Mouse (Mus musculus) neural tube, embryonic 12.5 days (tissue): ENCODE measurements around the gene Atg2a. TPM values are rescaled to one million over a fixed set of nuclear protein-coding genes. Genes with fewer than 3 reads are reported as not detected.

Source experiments
- ATAC-seq: fragments of 200-750 bp; cut with Nextera tagmentation; 2 replicates; pipeline ENCODE4 v1.8.0; 2017; ENCODE audit warnings: low read depth, mild to moderate bottlenecking, moderate TSS enrichment, moderate library complexity; ENCODE audit not compliant: low FRiP score
- H3K27ac ChIP-seq: fragments of 300-500 bp; sonication (generic); 2 replicates; pipeline ENCODE4 v1.5.1; 2016
- H3K27me3 ChIP-seq: fragments of 300-500 bp; sonication (generic); replicated peaks from 2 replicates; pipeline ENCODE4 v1.6.1; 2016; ENCODE audit warnings: mild to moderate bottlenecking
- H3K36me3 ChIP-seq: fragments of 300-500 bp; sonication (generic); 2 replicates; pipeline ENCODE4 v1.6.1; 2016; ENCODE audit warnings: mild to moderate bottlenecking
- H3K4me1 ChIP-seq: fragments of 300-500 bp; sonication (generic); 2 replicates; pipeline ENCODE4 v1.6.1; 2016
- H3K4me2 ChIP-seq: fragments of 300-500 bp; sonication (generic); replicated peaks from 2 replicates; pipeline ENCODE4 v1.6.1; 2016; ENCODE audit warnings: mild to moderate bottlenecking
- H3K4me3 ChIP-seq: fragments of 300-500 bp; sonication (generic); 2 replicates; pipeline ENCODE4 v1.5.1; 2016
- H3K9ac ChIP-seq: fragments of 300-500 bp; sonication (generic); 2 replicates; pipeline ENCODE4 v1.6.1; 2016; ENCODE audit warnings: mild to moderate bottlenecking
- H3K9me3 ChIP-seq: fragments of 300-500 bp; sonication (generic); 2 replicates; pipeline ENCODE4 v1.6.1; 2016; ENCODE audit warnings: mild to moderate bottlenecking
- WGBS: fragments of 180-500 bp; shearing (Covaris S2); methylation state at CpG from one replicate; pipeline ENCODE4 v1.1.7; 2016; 5-methylcytosine and 5-hydroxymethylcytosine counted together
- polyA plus RNA-seq: library from polyadenylated mRNA; unstranded; fragments of >200 nt; fragmentation: Nextera tagmentation; extraction: Ambion mirVana; gene quantifications from 2 replicates; pipeline ENCODE4 v1.2.1, GENCODE M21; 2016

The Atg2a gene
- polyA plus RNA-seq = 13.8 and 14.7 TPM in 2 replicates

DNA sequence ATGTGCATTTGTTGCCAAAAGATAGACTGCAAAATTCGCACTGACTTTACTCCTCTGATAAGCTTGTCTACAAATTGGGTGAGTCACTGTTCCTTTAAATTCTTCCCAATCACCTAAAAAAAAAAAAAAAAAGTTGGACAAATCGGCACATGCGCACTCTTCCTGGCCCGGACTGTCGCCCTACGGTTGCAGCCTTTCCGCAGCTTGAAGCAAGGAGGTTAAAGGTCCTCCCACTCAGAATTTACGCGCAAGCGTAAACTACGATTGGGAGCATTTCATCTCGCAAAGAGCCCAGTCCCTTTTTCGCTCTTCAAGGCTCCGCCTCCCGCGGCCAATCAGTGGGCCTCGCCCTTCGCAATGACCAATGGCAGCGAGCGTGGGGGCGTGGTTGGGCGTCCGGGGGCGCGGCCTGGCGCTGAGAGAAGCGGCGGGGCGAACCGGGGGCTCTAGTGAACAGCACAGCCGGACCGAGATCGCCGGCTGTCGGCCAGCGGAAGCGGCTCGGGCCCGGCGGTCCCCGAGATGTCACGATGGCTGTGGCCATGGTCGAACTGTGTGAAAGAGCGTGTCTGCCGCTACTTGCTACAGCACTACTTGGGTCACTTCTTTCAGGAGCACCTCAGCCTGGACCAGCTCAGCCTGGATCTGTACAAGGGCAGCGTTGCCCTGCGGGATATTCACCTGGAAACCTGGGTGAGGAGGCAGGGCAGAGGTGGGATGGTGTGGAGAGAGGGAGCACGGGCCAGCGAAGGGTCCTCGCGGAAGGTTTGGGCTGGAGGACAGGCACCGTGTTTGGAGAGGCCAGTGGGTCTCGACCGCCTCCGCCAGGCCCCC is at the start of gene Atg2a:
TSS of gene Atg2a (plus strand) at position 395 of the 834 bp plus-strand sequence.
- H3K4me3 ChIP-seq = peak within 1 kb of the TSS; percentile 86
- ATAC-seq = peak; percentile 92
- H3K4me1 ChIP-seq = peaks cover 8% of the 10 kb centered on the region
- peak within 1 kb of the TSS; percentile 96 for H3K4me2 ChIP-seq
- H3K27me3 ChIP-seq = no peaks in the 10 kb centered on the region
- under 1% methylated on average over 55 of the region's 55 CpGs for WGBS
- H3K9me3 ChIP-seq = no peaks in the 10 kb centered on the region
- H3K36me3 ChIP-seq = peaks cover 23% of the 10 kb centered on the region
- peak within 1 kb of the TSS; percentile 37; the same call in 1 of the 2 replicates for H3K27ac ChIP-seq
- peak within 1 kb of the TSS; percentile 92 for H3K9ac ChIP-seq

DNA sequence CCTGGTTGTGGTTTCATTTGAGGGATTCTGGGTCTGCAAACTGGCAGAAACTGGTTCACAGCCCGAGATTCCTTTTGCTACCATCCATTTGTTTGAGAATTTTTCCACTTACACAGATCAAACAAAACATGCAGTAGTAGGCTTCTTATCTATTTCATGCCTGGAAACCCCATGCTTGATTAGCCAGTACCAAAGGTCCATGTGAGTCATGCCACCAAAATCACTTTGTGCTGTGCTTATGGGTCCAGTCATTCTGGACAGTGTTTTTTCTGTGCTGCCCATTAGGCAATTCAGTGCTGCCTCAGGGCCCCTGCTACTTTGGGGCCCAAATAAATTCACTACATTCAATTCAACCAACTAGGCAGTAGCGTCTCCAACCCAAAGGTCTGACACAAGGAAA is 37.2 kb upstream of the Atg2a start:
- no peaks in the 10 kb centered on the region for H3K27me3 ChIP-seq
- no peak overlapping the region for H3K4me3 ChIP-seq
- H3K9me3 ChIP-seq = no peaks in the 10 kb centered on the region
- no peaks in the 10 kb centered on the region for H3K4me1 ChIP-seq
- no peaks in the 10 kb centered on the region for H3K36me3 ChIP-seq
- H3K27ac ChIP-seq = no peak overlapping the region
- no peak for ATAC-seq
- H3K9ac ChIP-seq = no peak overlapping the region
- WGBS = 76% methylated on average over 2 of the region's 2 CpGs
- H3K4me2 ChIP-seq = no peak overlapping the region

- no peak overlapping the region for H3K27ac ChIP-seq
- no peaks in the 10 kb centered on the region for H3K9me3 ChIP-seq
- H3K27me3 ChIP-seq = no peaks in the 10 kb centered on the region
- H3K4me3 ChIP-seq = no peak overlapping the region
- no peaks in the 10 kb centered on the region for H3K4me1 ChIP-seq
- no peak overlapping the region for H3K4me2 ChIP-seq
- no peak overlapping the region for H3K9ac ChIP-seq
- H3K36me3 ChIP-seq = no peaks in the 10 kb centered on the region
- WGBS = 80% methylated on average over 5 of the region's 5 CpGs
- no peak for ATAC-seq
Observed at GRCm38 (mm10) chr19:6206716-6207115, 34.8 kb upstream of the Atg2a start.

DNA sequence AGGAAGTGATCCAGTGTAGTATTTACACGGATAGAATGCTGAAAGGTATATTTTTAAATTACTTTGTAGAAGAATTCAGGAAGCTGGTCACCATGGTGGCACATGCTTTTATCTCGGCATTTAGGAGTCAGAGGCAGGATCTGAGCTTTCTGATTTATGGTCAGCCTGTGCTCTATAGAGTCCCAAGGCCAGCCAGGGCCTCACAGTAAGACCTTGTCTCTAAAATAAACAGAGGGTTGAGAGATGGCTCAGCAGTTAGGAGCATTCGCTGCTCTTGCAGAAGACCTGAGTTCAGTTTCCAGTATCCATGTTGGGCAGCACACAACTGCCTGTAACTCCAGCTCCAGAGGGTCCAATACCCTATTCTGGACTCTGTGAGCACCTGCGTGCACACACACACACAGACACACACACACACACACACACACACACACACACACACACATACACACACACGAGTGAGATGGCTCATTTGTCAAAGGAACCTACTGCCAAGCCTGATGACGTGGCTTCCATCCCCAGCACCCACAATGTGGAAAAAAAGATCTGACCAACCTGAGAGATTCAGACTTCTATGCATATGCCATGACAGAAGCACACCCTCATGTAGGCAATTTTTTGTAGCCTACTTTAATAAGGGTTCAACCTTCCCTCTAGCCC is 25.3 kb upstream of the Atg2a start:
- Histone ChIP-seq H3K27ac (no peak overlapping the region), H3K4me2 (no peak overlapping the region), H3K36me3 (no peaks in the 10 kb centered on the region), H3K4me1 (no peaks in the 10 kb centered on the region), H3K9me3 (no peaks in the 10 kb centered on the region), H3K9ac (no peak overlapping the region), H3K27me3 (no peaks in the 10 kb centered on the region), H3K4me3 (no peak overlapping the region)
- ATAC-seq = no peak
- WGBS = 64% methylated on average over 6 of the region's 6 CpGs

DNA sequence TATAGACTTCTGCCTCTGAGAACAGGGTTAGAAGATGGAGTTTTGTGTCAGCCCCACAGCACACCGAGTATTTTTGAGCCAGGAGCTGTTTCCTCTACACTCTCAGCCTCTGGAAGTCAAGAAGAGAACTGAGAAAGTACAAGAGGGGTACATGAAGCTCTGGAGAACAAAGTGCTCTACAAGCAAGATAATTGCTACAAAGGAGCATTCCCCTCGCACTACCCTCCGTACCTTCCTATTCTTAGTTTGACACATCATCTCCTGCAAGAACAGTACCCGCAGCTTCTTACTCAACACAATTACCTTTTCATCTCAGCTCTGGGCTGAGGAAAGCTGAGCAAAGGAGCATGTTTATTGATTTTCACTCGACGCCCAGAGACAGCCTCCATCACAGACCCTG is 22.9 kb upstream of the Atg2a start:
- Histone ChIP-seq H3K27me3 (no peaks in the 10 kb centered on the region), H3K36me3 (no peaks in the 10 kb centered on the region), H3K4me2 (no peak overlapping the region), H3K4me3 (no peak overlapping the region), H3K9ac (no peak overlapping the region), H3K9me3 (no peaks in the 10 kb centered on the region), H3K27ac (no peak overlapping the region), H3K4me1 (no peaks in the 10 kb centered on the region)
- 72% methylated on average over 6 of the region's 6 CpGs for WGBS
- ATAC-seq = no peak

DNA sequence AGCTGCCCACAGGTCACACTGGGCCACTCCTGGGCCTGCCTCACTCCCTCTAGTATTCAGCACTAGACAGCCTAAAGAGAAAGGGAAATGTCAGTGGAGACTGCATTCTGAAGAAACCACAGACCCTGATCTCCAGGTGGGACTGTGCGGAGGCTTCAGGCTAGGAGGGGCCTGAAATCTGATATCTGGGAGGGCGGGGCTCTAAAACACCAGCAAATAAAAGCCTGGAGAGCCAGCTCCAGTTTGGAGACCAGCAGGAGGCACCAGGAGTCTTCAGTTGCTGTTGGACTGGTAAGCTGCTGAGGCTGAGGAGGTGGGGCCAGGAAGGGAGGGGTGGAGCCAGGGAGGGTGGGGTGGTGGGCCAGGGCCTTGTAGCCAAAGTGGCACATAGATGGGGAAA is 15.3 kb upstream of the Atg2a start, which contains the start of gene Gpha2:
TSS of gene Gpha2 (plus strand) at position 246 of the 400 bp plus-strand sequence.
- H3K9me3 ChIP-seq = no peaks in the 10 kb centered on the region
- no peak within 1 kb of the TSS for H3K4me3 ChIP-seq
- no peaks in the 10 kb centered on the region for H3K27me3 ChIP-seq
- no peak for ATAC-seq
- no peak within 1 kb of the TSS for H3K27ac ChIP-seq
- H3K4me2 ChIP-seq = no peak within 1 kb of the TSS
- H3K9ac ChIP-seq = no peak within 1 kb of the TSS
- H3K4me1 ChIP-seq = no peaks in the 10 kb centered on the region
- 15% methylated on average over 2 of the region's 2 CpGs for WGBS
- peaks cover 45% of the 10 kb centered on the region for H3K36me3 ChIP-seq

DNA sequence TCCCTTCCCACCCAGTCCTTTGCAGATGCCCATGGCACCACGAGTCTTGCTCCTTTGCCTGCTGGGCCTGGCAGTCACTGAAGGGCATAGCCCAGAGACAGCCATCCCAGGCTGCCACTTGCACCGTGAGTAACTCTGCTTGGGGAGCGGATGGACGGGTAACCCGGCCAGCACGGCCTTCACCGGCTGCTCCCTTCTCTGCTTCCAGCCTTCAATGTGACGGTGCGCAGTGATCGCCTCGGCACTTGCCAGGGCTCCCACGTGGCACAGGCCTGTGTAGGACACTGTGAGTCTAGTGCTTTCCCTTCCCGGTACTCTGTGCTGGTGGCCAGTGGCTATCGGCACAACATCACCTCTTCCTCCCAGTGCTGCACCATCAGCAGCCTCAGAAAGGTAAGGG is 14.7 kb upstream of the Atg2a start:
- no peak overlapping the region for H3K9ac ChIP-seq
- no peak overlapping the region for H3K4me3 ChIP-seq
- peaks cover 52% of the 10 kb centered on the region for H3K36me3 ChIP-seq
- no peak overlapping the region for H3K27ac ChIP-seq
- no peaks in the 10 kb centered on the region for H3K4me1 ChIP-seq
- ATAC-seq = no peak
- H3K4me2 ChIP-seq = no peak overlapping the region
- WGBS = 93% methylated on average over 14 of the region's 14 CpGs
- H3K27me3 ChIP-seq = no peaks in the 10 kb centered on the region
- H3K9me3 ChIP-seq = no peaks in the 10 kb centered on the region

DNA sequence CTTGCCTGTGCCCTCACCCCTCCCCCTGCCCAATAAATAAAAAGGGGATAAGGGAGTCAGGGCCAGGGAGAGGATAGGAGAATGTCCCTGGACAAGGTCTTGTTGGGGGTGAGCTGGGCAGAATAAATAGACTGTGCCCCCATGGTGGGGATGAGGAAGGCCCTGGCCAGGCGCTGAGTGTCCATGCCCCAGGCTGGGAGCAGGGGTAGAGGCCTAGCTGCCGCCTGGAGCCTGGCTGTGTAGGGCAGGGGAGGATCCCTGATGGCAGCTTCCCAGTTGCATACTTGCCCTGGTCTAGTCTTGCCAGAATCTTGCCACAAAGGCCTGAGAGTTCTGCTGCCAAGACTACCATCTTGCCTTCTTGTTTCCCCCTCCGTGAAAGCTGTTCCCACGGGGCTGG is 13.6 kb upstream of the Atg2a start:
- WGBS = 85% methylated on average over 4 of the region's 4 CpGs
- Histone ChIP-seq H3K4me1 (no peaks in the 10 kb centered on the region), H3K27ac (no peak overlapping the region), H3K27me3 (no peaks in the 10 kb centered on the region), H3K36me3 (peaks cover 61% of the 10 kb centered on the region), H3K9ac (no peak overlapping the region), H3K9me3 (no peaks in the 10 kb centered on the region), H3K4me2 (no peak overlapping the region), H3K4me3 (no peak overlapping the region)
- ATAC-seq = no peak

DNA sequence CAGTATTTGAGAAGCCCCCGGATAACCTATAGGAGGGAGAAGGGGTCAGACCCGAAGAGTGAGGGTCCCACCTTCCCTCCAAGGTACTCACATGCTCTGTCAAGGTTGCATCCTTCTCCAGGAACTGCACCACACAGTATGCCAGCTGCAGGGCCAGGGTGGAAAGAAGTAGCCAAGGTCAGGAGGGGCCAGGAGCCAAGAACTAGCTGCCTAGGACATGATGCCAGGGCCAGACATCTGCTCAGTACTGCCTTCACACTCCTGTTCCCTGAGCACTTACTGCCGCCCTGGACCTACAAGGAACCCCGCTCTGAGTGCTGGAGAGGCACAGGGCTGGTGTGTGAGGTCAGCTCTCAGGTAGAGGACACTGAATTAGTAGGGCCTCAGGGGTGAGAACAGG is 11.1 kb upstream of the Atg2a start:
- Histone ChIP-seq H3K27ac (no peak overlapping the region), H3K4me3 (no peak overlapping the region), H3K36me3 (peaks cover 65% of the 10 kb centered on the region), H3K4me1 (peaks cover 14% of the 10 kb centered on the region), H3K9ac (no peak overlapping the region), H3K27me3 (no peaks in the 10 kb centered on the region), H3K9me3 (no peaks in the 10 kb centered on the region), H3K4me2 (no peak overlapping the region)
- ATAC-seq = no peak
- WGBS = 87% methylated on average over 4 of the region's 4 CpGs

- H3K4me2 ChIP-seq = no peak overlapping the region
- H3K9me3 ChIP-seq = no peaks in the 10 kb centered on the region
- peaks cover 14% of the 10 kb centered on the region for H3K4me1 ChIP-seq
- WGBS = 88% methylated on average over 2 of the region's 2 CpGs
- H3K27me3 ChIP-seq = no peaks in the 10 kb centered on the region
- no peak for ATAC-seq
- H3K36me3 ChIP-seq = peaks cover 65% of the 10 kb centered on the region
- no peak overlapping the region for H3K4me3 ChIP-seq
- H3K9ac ChIP-seq = no peak overlapping the region
- no peak overlapping the region for H3K27ac ChIP-seq
Observed at GRCm38 (mm10) chr19:6231036-6231435, 10.4 kb upstream of the Atg2a start.

- H3K9ac ChIP-seq = no peak overlapping the region
- H3K4me2 ChIP-seq = 0 out of 2 replicates have a peak overlapping the region, but pooled peaks have one; percentile 81
- no peak for ATAC-seq
- H3K4me1 ChIP-seq = peaks cover 14% of the 10 kb centered on the region
- WGBS = 93% methylated on average over 16 of the region's 16 CpGs
- H3K27me3 ChIP-seq = no peaks in the 10 kb centered on the region
- peaks cover 44% of the 10 kb centered on the region for H3K36me3 ChIP-seq
- H3K4me3 ChIP-seq = no peak overlapping the region
- H3K27ac ChIP-seq = no peak overlapping the region
- no peaks in the 10 kb centered on the region for H3K9me3 ChIP-seq
Observed at GRCm38 (mm10) chr19:6233647-6234046, 7.8 kb upstream of the Atg2a start.

- Histone ChIP-seq H3K9me3 (no peaks in the 10 kb centered on the region), H3K4me1 (peaks cover 14% of the 10 kb centered on the region), H3K4me2 (peak overlapping the region; percentile 81), H3K27ac (no peak overlapping the region), H3K36me3 (peaks cover 36% of the 10 kb centered on the region), H3K4me3 (peak overlapping the region; percentile 80), H3K9ac (peak overlapping the region; percentile 91), H3K27me3 (no peaks in the 10 kb centered on the region)
- 72% methylated on average over 11 of the region's 11 CpGs for WGBS
- no peak for ATAC-seq
Observed at GRCm38 (mm10) chr19:6234337-6235083, 7.0 kb upstream of the Atg2a start.
